Mouse (Mus musculus) fat pad, adult 2 months (tissue): Measurements from ENCODE around the gene Fstl1.

Experiments used
- DNase-seq: peaks from one replicate; pipeline ENCODE4 v3.0.0-alpha.2; 2011; ENCODE audit warnings: low read depth, low spot score; ENCODE audit errors: extremely low read depth

The Fstl1 gene

GRCm38 (mm10) chr16:37868506-37869469, 92.1 kb downstream of the Fstl1 start:
- no peak for DNase-seq

DNA sequence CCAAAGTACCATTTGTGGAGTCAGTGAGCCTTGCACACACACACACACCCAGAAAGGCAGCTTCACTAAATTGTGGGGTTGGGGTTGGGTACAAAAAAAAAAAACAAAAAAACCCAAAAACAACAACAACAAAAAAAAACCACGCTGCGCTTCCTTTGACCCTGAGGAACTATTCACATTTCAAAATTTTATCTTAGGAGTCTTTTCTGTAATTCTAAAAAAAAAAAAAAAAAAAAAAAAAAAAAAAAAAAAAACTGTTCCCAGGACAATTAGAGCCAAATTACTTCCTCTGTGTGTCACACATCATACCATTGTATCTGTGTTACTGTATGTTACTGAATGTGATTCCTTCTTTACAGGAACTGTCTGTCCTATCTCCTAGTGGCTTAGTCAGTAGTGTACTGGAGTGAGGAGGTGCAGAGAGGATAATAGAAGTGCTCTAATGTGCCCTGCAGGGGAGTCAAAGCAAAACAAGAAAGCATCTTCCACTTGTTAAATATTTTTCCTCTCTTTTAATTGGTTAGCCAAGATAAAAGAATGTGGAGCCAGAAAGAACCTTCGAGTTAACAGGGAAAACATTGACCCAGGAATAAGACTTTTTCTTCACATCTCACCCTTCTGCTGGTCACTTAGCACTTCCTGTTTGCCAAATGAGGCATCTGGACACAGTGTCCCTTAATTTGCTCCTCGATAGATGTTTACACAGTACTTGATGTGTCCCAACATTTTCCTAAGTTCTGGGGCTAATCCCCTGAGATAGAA, 93.0 kb downstream of the Fstl1 start:
- DNase-seq: no peak

DNA sequence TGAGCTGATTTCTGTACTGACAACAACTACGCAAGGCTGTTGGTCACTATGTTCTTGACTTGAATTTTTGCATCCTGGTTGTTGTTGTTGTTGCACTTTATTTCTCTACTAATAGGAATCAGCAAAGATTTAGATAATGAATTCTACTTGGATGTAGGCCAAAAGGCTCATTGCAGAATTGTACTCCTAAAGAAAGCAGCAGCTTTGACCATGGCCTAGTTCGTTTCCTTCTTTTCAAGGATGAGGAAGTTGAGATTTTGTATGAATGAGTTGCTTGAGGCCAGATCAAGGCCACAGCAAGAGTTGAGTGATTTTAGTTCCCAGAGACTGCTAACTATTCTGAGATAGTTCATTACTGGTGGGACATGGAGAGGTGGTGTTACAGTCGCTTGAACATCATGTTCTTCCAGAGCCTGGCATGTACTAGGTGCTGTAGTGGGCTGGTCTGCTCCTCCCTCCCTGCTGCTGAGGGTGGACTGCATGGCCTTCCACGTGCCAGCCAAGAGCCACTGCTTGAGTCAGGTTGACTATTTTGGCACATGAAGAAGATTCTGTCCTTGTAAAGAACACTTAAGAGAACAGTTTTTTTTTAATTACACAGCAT, 94.5 kb downstream of the Fstl1 start:
- no peak for DNase-seq

GRCm38 (mm10) chr16:37874501-37875235, 98.0 kb downstream of the Fstl1 start:
- DNase-seq: no peak

DNA sequence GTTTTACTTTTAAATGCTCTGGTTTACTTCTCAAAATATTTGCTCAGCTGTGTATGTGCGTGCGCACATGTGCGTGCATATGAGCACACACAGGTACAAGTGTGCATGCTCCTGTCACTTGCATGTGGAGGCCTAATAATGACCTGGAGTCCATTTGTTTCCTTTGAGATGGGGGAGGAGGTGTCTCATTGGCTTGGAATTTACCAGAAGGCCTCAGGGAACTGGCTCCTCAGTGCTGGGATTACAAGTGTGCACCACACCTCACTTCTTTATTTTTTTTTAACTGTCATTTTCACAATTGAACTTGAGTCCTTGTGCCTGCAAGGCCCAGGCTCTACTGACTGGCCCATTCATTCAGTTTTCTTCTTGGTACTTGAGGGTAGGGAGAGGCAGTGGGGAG, 100.7 kb downstream of the Fstl1 start:
- no peak for DNase-seq

DNA sequence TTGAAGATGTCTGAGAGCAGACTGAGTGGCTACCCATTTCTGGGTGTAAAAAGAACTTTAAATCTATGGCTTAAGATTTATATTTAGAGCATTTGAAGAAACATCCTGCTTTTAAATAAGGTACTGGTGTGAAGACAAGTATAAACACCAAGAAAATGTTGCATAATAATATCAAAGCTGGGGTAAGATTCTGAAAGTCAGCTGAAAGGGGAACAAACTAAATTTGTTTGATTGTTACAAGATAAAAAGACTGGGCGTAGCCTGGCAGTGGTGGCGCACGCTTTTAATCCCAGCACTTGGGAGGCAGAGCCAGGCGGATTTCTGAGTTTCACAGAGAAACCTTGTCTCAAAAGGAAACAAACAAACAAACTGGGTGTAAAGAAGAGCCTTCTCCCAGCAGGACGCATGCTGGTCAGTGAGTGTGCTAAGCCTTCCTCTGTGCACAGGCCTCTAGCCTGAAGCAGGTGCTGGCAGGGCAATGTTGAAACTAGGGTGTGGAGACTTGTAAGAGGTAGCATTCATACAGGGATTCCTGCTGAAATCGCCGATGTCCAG, 102.4 kb downstream of the Fstl1 start:
- no peak for DNase-seq

DNA sequence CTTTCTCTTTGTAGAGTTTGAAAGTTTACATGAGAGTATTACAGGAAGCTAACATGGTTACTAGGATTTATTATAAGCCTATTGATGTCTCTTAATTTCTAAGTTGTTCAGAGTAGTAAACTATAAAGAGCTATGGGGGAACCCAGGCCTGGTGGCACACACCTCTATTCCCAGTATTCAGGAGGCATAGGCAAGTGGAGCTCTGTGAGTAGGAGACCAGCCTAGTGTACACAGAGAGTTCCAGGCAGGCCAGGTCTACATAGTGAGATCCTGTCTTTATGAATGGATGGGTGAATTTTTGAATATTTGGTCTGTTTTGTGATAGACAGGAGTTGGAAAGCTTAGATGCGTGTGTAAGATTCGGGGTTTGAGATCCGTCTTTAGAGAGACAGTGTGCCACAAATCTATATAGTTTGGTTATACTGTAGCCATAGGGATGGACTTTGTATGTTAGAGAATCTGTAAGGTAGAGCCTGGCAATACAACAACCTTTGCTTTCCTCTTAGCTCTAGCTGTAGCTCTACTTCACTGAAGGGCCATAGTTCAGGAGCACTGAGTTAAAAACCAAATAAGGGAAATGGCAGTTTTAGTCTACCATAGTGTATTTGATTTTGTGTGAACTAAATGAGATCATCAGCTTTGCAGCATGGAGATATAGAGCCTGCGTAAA, 103.2 kb downstream of the Fstl1 start:
- no peak for DNase-seq

GRCm38 (mm10) chr16:37881168-37881567, 104.5 kb downstream of the Fstl1 start:
- DNase-seq: no peak
